In the genomic region with DNA sequence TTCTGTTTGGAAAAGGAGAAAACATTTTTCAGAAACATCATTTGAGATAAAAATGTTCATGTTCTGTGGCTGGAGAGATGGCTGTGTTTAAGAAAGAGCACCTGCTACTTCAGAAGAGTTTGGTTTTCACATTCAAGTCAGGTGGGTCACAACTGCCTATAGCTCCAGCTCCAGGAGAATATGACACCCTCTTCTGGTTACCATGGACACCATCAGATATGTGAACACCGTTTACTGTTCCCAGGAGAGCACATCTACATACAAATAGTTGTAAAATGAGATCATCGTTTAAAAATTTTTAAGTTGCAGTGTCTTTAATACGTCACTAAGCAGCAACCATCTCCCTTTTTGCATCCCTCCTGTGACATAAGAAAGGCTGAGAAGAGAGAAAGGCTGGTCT, we compare ENCODE assay signal across 11 mouse cellular contexts.
DNase-seq lines count a peak whose midpoint lies in the region; ATAC-seq and TF ChIP-seq lines count a peak whose summit lies in the region.
"Had no signal": no experiment of that assay in that cellular context is flagged by ENCODE, and none has a peak within 500 bp of the region (broad histone marks: within the 10 kb centered on the region; RNA-seq: fewer than 3 reads in every experiment).

No protein-coding gene starts in this region.

- 12% methylated on average over 3 of the region's 3 CpGs for WGBS in intestine, embryonic 14.5 days
- 8% methylated on average over 3 of the region's 3 CpGs for WGBS in intestine, postnatal 0 days
- 41% methylated on average over 3 of the region's 3 CpGs for WGBS in thymus, adult 2 months
- 11% methylated on average over 3 of the region's 3 CpGs for WGBS in forebrain, embryonic 16.5 days

- H3K9ac ChIP-seq in intestine, embryonic 14.5 days (ENCODE audit: low read length): no peak overlapping the region
- H3K9ac ChIP-seq in intestine, postnatal 0 days (ENCODE audit: low read depth, low read length): no peak overlapping the region
- H3K9ac ChIP-seq in forebrain, embryonic 16.5 days (replicated peaks; ENCODE audit: low read depth, low read length): no peak overlapping the region
- H3K9ac ChIP-seq: limb, embryonic 12.5 days had no signal

- no peaks in the 10 kb centered on the region for H3K36me3 ChIP-seq in intestine, embryonic 14.5 days (ENCODE audit: control insufficient read depth, insufficient read depth, low read length)
- no peaks in the 10 kb centered on the region for H3K36me3 ChIP-seq in intestine, postnatal 0 days (ENCODE audit: control insufficient read depth, insufficient read depth)
- H3K36me3 ChIP-seq in thymus, adult 2 months (ENCODE audit: control insufficient read depth, insufficient read depth, low read length): no peaks in the 10 kb centered on the region
- H3K36me3 ChIP-seq in forebrain, embryonic 16.5 days (ENCODE audit: control insufficient read depth, insufficient read depth): no peaks in the 10 kb centered on the region
- H3K36me3 ChIP-seq: limb, embryonic 12.5 days had no signal

- H3K9me3 ChIP-seq in intestine, embryonic 14.5 days (ENCODE audit: control insufficient read depth, low read length): no peaks in the 10 kb centered on the region
- H3K9me3 ChIP-seq in intestine, postnatal 0 days (ENCODE audit: control insufficient read depth): no peaks in the 10 kb centered on the region
- H3K9me3 ChIP-seq in forebrain, embryonic 16.5 days (ENCODE audit: control insufficient read depth, low read length): no peaks in the 10 kb centered on the region
- H3K9me3 ChIP-seq: limb, embryonic 12.5 days had no signal

- ATAC-seq in intestine, embryonic 14.5 days (replicated peaks; ENCODE audit: low FRiP score, low TSS enrichment, low read depth): peak; percentile 72; the same call in 1 of the 2 replicates
- ATAC-seq in intestine, postnatal 0 days: no peak
- 0 out of 2 replicates have a peak, but pooled peaks have one; percentile 47 for ATAC-seq in forebrain, embryonic 16.5 days

- no peaks in the 10 kb centered on the region for H3K4me1 ChIP-seq in intestine, embryonic 14.5 days (replicated peaks; ENCODE audit: control insufficient read depth, insufficient read depth, low read length)
- no peaks in the 10 kb centered on the region for H3K4me1 ChIP-seq in intestine, postnatal 0 days (replicated peaks; ENCODE audit: control insufficient read depth, insufficient read depth, low read length)
- no peaks in the 10 kb centered on the region for H3K4me1 ChIP-seq in thymus, adult 2 months (replicated peaks; ENCODE audit: control insufficient read depth, insufficient read depth, low read length)
- H3K4me1 ChIP-seq in forebrain, embryonic 16.5 days (replicated peaks; ENCODE audit: control insufficient read depth, insufficient read depth, low read length): no peaks in the 10 kb centered on the region

- no peak overlapping the region for H3K27ac ChIP-seq in intestine, embryonic 14.5 days (ENCODE audit: low read depth)
- H3K27ac ChIP-seq in intestine, postnatal 0 days (ENCODE audit: low read depth, low read length): no peak overlapping the region
- no peak overlapping the region for H3K27ac ChIP-seq in thymus, adult 2 months (ENCODE audit: control insufficient read depth, insufficient read depth, low read length)
- no peak overlapping the region for H3K27ac ChIP-seq in forebrain, embryonic 16.5 days (ENCODE audit: low read length)
- H3K27ac ChIP-seq: limb, embryonic 12.5 days had no signal

- no peak overlapping the region for H3K4me2 ChIP-seq in intestine, embryonic 14.5 days (ENCODE audit: low read length)
- no peak overlapping the region for H3K4me2 ChIP-seq in intestine, postnatal 0 days (replicated peaks; ENCODE audit: low read depth)
- H3K4me2 ChIP-seq in forebrain, embryonic 16.5 days (ENCODE audit: low read length): no peak overlapping the region
- H3K4me2 ChIP-seq: limb, embryonic 12.5 days had no signal

- DNase-seq in intestine, embryonic 14.5 days (ENCODE audit: low spot score): no peak
- peak; percentile 19 for DNase-seq in thymus, adult 2 months
- DNase-seq in thymus, postnatal 25 days: no peak
- no peak for DNase-seq in adrenal gland, postnatal 4 days (ENCODE audit: low spot score in 2 of 2)
- no peak for DNase-seq in gastrocnemius, adult 8-10 months (ENCODE audit: low spot score in 2 of 2)
- DNase-seq in adrenal gland, postnatal 36 days: no peak
- DNase-seq: adrenal gland, postnatal 25 days; cerebellum, postnatal 14 days had no signal

- no peak for TF ChIP-seq POLR2A in thymus, adult 2 months (IDR thresholded peaks at IDR 0.05; ENCODE audit: control insufficient read depth, extremely low read depth, insufficient read depth, low read length, poor library complexity)

- H3K27me3 ChIP-seq in intestine, embryonic 14.5 days (replicated peaks; ENCODE audit: control insufficient read depth, insufficient read depth, low read length): no peaks in the 10 kb centered on the region
- no peaks in the 10 kb centered on the region for H3K27me3 ChIP-seq in intestine, postnatal 0 days (replicated peaks; ENCODE audit: control insufficient read depth, insufficient read depth, low read length)
- no peaks in the 10 kb centered on the region for H3K27me3 ChIP-seq in thymus, adult 2 months (ENCODE audit: control insufficient read depth, insufficient read depth, low read length)
- no peaks in the 10 kb centered on the region for H3K27me3 ChIP-seq in forebrain, embryonic 16.5 days (replicated peaks; ENCODE audit: control insufficient read depth, insufficient read depth, low read length)
- H3K27me3 ChIP-seq: limb, embryonic 12.5 days had no signal

- H3K4me3 ChIP-seq in intestine, embryonic 14.5 days (ENCODE audit: low read depth, low read length): no peak overlapping the region
- H3K4me3 ChIP-seq in intestine, postnatal 0 days (ENCODE audit: low read depth, low read length): no peak overlapping the region
- no peak overlapping the region for H3K4me3 ChIP-seq in thymus, adult 2 months (ENCODE audit: control insufficient read depth, insufficient read depth, low read length)
- no peak overlapping the region for H3K4me3 ChIP-seq in forebrain, embryonic 16.5 days (replicated peaks; ENCODE audit: low read length)
- H3K4me3 ChIP-seq: limb, embryonic 12.5 days had no signal

- no peak for TF ChIP-seq CTCF in intestine, postnatal 0 days (IDR thresholded peaks at IDR 0.05; ENCODE audit: low read depth)
- TF ChIP-seq CTCF in thymus, adult 2 months (IDR thresholded peaks at IDR 0.05; ENCODE audit: borderline replicate concordance, control insufficient read depth, extremely low read depth, insufficient read depth, low read length, poor library complexity): no peak
